Mouse (Mus musculus): ENCODE data around the gene Ppm1g.

The Ppm1g gene

GRCm38 (mm10) chr5:31192939-31193630 is 27.4 kb downstream of the Ppm1g start, which contains the start of the genes Snx17 and Eif2b4:
TSS of gene Snx17 (plus strand) at chr5:31193227.
TSS of gene Eif2b4 (minus strand) at chr5:31193430.
- in situ Hi-C loops (cut with MboI, MseI) = loop anchor here in 1 of 2 experiments (5.0 to 10.0 kb wide), 2 partner anchors 99 to 288 kb away; partner anchors contain the start of genes Ift172 and Ost4

GRCm38 (mm10) chr5:31192045-31192938 is 28.2 kb downstream of the Ppm1g start:
- in situ Hi-C loops (cut with MboI, MseI) = loop anchor here in 1 of 2 experiments (5.0 to 10.0 kb wide), 2 partner anchors 100 to 287 kb away; partner anchors contain the start of genes Ift172 and Ost4

GRCm38 (mm10) chr5:31190201-31190600 is 30.3 kb downstream of the Ppm1g start:
- in situ Hi-C loops (cut with MboI, MseI) = loop anchor here in 1 of 2 experiments (5.0 to 10.0 kb wide), 2 partner anchors 102 to 285 kb away; partner anchors contain the start of genes Ift172 and Ost4

- in situ Hi-C loops (cut with MboI, MseI) = no loop called here
Measured at GRCm38 (mm10) chr5:31188223-31188840, 32.2 kb downstream of the Ppm1g start.

GRCm38 (mm10) chr5:31183678-31184077 is 36.8 kb downstream of the Ppm1g start:
- in situ Hi-C loops (cut with MboI, MseI) = no loop called here

GRCm38 (mm10) chr5:31181183-31181770 is 39.2 kb downstream of the Ppm1g start:
- in situ Hi-C loops (cut with MboI, MseI) = no loop called here

- in situ Hi-C loops (cut with MboI, MseI) = no loop called here
Measured at GRCm38 (mm10) chr5:31179766-31180630, 40.5 kb downstream of the Ppm1g start, which contains the start of the genes Gm29609 and Gtf3c2. TSS of gene Gm29609 (minus strand) at chr5:31179911. TSS of gene Gtf3c2 (minus strand) at chr5:31180144.

- in situ Hi-C loops (cut with MboI, MseI) = no loop called here
Measured at GRCm38 (mm10) chr5:31179301-31179765, 41.2 kb downstream of the Ppm1g start.

GRCm38 (mm10) chr5:31168630-31169029 is 51.9 kb downstream of the Ppm1g start:
- in situ Hi-C loops (cut with MboI, MseI) = no loop called here

GRCm38 (mm10) chr5:31164878-31165277 is 55.6 kb downstream of the Ppm1g start:
- in situ Hi-C loops (cut with MboI, MseI) = no loop called here

- in situ Hi-C loops (cut with MboI, MseI) = no loop called here
Measured at GRCm38 (mm10) chr5:31162462-31162861, 58.0 kb downstream of the Ppm1g start.

GRCm38 (mm10) chr5:31154152-31154553 is 66.3 kb downstream of the Ppm1g start, which contains the start of gene Mpv17:
TSS of gene Mpv17 (minus strand) at chr5:31154251.
- in situ Hi-C loops (cut with MboI, MseI) = no loop called here

- in situ Hi-C loops (cut with MboI, MseI) = no loop called here
Measured at GRCm38 (mm10) chr5:31153516-31154151, 66.9 kb downstream of the Ppm1g start.
